Mouse (Mus musculus) lung, postnatal 0 days (tissue): ENCODE measurements around the gene Prex1.

Source experiments
- CTCF ChIP-seq: IDR thresholded peaks from 2 replicates; pipeline ENCODE4 v1.5.1; 2016; ENCODE audit warnings: antibody characterized with exemption, mild to moderate bottlenecking
- EP300 ChIP-seq: IDR thresholded peaks from 2 replicates; pipeline ENCODE4 v1.6.1; 2016; ENCODE audit warnings: antibody characterized with exemption, mild to moderate bottlenecking, control low read depth

- TF ChIP-seq CTCF (no peak), EP300 (no peak)
These were observed 41.3 kb downstream of the Prex1 start for GRCm38 (mm10) chr2:166672171-166672965.
